Mouse (Mus musculus) monocyte, adult 5-6 weeks (primary cell): ENCODE data around the gene Ankrd63. TPM values are rescaled to one million over a fixed set of nuclear protein-coding genes. Genes with fewer than 3 reads are reported as not detected.

Source experiments
- ATAC-seq: fragments of 153-309, 156-312 bp; replicated peaks from 2 replicates; pipeline ENCODE4 v1.8.0; 2017; ENCODE audit warnings: mild to moderate bottlenecking; ENCODE audit not compliant: low TSS enrichment, insufficient number of reproducible peaks, severe bottlenecking, poor library complexity, low FRiP score
- total RNA-seq: library from RNA; stranded (forward); fragments of 200-1000, 200-491, 200-594 nt; gene quantifications from 3 replicates; pipeline ENCODE4 v1.2.3, GENCODE M21; 2017

The Ankrd63 gene
- total RNA-seq, 1 experiment from 2014 or later, result not detected

DNA sequence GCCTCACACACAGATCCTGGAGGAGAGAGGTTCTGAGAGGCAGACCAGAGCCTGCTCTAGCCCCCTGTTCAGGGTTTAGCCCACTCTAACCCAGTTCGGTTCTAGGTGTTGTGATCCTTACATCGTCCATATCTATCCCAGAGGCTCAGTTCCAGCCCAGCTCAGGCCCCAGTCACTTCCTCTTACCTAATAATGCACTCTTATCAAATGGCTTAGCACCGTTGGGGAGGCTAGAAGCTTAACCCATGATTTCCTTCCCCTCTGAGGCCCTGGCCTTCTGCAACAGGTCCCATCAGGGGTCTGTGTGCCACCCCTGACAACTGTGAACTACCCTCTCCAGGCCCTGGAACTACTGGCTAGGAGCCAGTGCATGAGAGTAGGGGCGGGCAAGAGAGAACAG is 25.4 kb upstream of the Ankrd63 start:
- ATAC-seq, result peak; percentile 16; the same call in 1 of the 2 replicates

DNA sequence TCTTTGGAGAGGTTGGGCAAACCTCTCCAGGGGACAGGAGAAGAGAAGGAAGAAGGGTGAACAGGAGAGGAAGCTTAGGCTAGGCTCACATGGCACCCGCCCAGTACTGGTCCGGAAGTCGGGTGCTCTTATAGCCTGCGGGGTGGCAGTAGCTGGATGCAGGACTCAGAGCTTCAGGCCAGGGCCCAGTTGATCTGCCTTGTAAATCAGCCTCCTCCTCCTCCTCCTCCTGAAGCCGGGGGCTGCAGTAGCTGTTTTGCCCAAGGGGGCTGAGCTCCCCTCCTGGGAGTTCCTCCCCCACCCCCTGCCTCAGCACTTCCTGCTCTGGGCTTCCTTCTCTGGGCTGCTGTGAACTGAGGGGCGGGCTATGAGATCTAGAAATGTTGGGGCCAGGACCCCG is 24.6 kb upstream of the Ankrd63 start, which contains the start of gene Plcb2:
Plcb2 (minus strand) TSS at position 102 of the 400 bp plus-strand sequence.
- ATAC-seq, result peak; percentile 45

DNA sequence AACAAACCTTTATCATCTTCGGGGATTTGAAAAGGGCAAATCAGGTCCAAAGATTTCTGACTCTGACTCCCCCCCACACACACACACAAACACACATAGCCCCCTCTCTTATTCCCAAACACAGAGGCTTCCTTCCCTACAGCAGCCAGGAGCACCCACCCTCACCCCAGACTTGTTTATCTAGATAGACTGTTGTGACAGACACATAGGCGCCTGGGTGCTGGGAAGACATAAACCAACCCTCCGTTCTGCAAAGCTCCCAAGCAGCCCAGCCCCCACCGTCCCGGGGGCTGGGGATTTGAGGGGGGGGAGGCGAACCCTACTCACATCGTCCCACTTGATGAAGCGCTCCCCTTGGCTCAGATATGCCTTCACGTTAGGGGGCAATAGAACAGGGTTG is 24.1 kb upstream of the Ankrd63 start:
- no peak for ATAC-seq

DNA sequence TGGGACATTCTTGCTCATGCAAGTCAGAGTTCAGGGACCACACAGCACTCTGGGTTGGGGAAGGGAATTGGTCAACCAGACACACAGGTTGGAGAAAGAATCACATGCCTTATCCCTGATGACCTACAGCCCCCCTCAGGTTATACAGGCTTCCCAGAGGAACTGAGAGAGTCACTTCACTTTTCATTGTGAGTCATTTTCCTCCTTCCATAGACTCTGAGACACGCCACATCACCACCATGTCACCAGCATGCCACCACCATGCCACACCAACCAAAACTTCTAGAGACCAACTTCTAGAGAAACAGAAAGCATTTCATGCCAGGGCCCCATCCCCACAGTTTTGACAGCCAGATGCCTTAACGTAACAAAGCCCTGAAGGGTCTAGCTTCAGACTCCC is 23.1 kb upstream of the Ankrd63 start:
- no peak for ATAC-seq

GRCm38 (mm10) chr2:118725511-118725910 is 21.7 kb upstream of the Ankrd63 start:
- no peak for ATAC-seq

- no peak for ATAC-seq
Measured at GRCm38 (mm10) chr2:118723693-118724486, 20.1 kb upstream of the Ankrd63 start.

GRCm38 (mm10) chr2:118716677-118717076 is 12.9 kb upstream of the Ankrd63 start:
- ATAC-seq, result no peak

DNA sequence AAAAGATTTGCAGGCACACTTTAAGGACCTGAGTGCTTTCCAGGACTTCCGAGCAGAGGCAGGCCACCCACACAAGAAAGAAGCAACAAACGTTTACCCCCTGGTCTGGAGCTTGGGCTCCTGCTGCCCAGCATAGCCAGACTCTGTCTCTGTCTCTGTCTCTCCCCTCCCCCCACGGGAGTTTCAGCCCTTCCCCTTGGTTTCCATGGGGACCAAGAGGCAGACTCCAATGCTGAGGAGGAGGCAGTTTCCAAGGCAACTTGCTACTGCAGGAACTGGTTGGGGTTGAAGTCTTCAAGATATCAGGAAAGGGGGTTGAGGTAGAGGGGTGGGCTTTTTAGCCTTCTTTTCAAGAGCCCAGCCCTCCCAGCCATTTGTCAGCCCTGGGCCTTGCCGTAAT is 10.5 kb upstream of the Ankrd63 start:
- no peak for ATAC-seq

GRCm38 (mm10) chr2:118713631-118714030 is 9.9 kb upstream of the Ankrd63 start:
- no peak for ATAC-seq

DNA sequence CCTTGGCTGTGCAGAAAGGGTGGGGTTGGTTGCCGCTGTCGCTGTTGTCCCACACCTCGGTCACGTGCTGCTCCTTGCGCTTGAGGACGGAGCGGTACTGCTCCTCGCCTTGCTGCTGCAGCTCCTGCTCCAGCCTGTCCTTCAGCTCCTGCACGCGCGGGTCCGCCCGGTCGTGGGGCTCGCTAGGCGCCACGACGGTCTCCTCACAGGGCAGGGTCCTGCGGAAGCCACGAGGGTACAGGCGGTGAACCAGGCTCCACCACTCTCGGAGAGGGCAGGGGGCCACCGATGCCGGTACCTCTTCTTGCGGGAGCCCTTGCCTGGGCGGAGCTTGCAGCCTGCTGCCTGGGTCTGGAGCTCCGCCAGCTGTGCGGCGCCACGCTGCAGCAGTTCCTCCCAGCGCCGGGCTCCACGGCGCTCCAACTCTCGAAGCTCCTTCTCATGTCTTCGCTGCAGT is 7.3 kb upstream of the Ankrd63 start:
- no peak for ATAC-seq

DNA sequence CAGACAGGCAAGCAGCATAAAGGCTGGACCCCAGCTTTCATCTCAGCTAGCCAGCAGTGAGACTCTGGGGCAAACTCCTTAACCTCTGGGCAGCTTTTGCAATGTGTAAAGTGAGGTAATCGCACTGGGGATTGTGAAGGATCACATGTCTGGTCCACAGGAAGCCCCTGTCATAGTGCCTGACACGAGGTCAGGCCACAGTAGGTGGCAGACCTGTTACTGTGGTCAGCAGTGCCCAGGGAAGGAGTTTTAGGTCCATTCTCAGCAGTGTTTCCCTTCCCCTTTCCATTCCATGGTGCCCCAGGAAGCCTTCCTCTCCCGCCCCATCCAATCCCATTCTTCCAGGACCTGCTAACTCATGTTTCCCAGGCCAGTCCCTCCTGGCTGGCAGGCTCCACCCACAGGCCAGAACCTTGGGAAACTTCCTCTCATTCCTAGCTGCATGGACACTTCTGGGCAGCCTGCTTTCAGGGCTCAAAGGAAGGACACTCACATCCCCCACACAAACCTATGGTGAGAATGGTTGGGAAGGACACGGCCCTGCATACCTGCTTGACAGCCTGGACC is 6.0 kb upstream of the Ankrd63 start:
- no peak for ATAC-seq

DNA sequence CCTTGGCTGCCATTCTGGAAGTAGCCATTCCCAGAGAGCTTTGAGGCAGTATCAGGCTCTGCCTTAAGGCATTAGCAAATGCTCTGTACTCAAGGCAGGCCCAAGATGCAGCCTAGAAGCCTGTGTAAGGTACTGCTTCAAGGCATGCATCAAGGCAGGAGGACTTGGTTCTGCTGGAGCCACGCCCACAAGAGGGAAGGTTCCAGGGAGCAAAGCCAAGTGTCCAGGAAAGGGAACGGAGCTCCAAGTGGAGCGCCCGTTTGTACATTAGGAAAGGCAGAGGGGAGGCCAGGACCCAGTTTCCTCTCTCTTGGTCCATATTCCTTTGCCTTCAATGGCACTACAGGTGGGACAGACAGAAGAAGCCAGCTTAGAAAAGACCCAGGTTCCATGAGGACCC is 4.7 kb upstream of the Ankrd63 start:
- no peak for ATAC-seq

- no peak for ATAC-seq
Measured at GRCm38 (mm10) chr2:118706436-118706835, 2.7 kb upstream of the Ankrd63 start.

DNA sequence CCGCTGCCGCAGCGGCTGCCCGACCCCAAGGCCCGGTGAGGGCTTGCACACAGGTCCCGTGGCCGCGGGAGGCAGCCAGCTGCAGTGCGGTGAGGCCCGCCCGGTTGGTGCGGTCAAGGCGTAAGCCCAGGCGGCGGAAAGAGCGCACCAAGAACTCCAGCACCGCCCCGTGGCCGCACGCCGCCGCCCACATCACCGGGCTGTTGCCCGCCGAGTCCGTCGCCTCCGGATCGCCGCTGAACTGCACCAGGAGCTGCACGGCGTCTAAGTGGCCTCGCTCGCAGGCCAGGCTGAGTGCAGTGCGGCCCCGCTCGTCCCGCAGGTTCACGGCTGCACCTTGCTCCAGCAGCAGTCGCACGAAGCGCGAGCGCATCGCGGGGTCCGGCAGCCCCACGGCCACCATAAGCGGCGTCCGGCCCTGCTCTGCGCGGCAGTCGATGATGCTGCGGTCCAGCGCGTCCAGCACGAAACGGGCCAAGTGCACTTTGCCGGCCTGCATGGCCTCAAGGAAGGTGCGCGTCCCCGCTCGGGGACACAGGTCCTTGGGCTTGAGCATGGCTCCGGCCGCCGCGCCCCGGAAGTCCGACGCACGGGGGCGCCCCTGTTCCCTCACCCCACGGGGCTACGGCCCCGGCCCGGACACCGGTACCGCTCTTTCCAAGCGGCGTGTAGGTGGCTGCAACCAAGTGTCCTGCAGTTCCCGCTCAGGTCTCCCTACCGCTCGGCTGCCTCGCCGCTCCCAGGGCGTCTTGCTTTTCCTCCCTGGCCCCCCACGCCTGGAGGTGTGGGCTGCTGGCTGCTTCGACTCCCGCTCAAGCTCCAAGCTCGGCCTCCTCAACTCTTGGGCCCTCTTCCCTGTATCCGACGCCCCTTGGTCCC is 641 bp downstream of the Ankrd63 start:
- no peak for ATAC-seq

- no peak for ATAC-seq
Measured at GRCm38 (mm10) chr2:118701971-118702882, 1.5 kb downstream of the Ankrd63 start.

- no peak for ATAC-seq
Measured at GRCm38 (mm10) chr2:118701161-118701560, 2.6 kb downstream of the Ankrd63 start.

GRCm38 (mm10) chr2:118700179-118701062 is 3.3 kb downstream of the Ankrd63 start:
- ATAC-seq, result peak; percentile 81
